Mouse (Mus musculus): Measurements from ENCODE around the gene Heatr9. TPM values are rescaled to one million over a fixed set of nuclear protein-coding genes. Genes with fewer than 3 reads are reported as not detected.

Heatr9 gene
- polyA plus RNA-seq, 1 experiment from 2014 or later, result not detected

DNA sequence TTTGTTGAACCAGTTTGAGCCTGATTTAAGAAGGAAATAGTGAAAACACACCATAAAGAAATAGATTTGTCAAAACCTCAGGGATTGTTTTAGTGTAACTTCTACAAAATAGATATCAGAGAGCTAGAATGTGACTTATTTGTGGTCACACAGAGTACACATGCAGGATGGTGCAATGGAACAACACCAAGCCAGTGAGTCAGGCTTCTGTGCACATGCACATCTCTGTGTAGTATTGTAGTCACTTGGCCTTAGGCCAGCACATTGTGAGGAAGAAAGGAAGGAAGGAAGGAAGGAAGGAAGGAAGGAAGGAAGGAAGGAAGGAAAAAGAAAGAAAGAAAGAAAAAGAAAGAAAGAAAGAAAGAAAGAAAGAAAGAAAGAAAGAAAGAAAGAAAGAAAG is 4.8 kb downstream of the Heatr9 start:
- Histone ChIP-seq H3K4me3 (no peak overlapping the region), H3K27me3 (ENCODE audit: low read depth, poor library complexity, severe bottlenecking) (no peaks in the 10 kb centered on the region), H3K36me3 (no peaks in the 10 kb centered on the region), H3K27ac (replicated peaks) (no peak overlapping the region), H3K9me3 (replicated peaks) (no peaks in the 10 kb centered on the region), H3K4me1 (no peaks in the 10 kb centered on the region)
- DNase-seq (ENCODE audit: low spot score), result no peak

DNA sequence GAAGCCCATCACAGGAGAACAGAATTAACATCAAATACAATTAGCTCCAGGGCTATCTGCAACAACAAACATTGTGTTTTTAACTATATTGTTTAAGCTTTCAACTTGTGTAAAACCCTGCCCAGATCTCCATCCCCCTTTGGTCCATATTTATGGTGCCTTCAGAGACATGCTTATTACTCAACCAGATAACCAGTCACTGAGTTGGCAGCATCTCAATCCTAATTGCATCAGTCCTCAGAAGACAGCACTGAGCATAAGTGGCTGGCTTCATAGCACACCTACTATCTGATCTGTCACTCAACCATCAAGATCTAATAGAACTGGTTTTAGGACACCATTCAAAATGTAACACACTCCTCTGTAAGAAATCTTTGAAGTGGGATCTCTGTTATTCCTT is 12.5 kb downstream of the Heatr9 start:
- Histone ChIP-seq H3K9me3 (replicated peaks) (no peaks in the 10 kb centered on the region), H3K27me3 (ENCODE audit: low read depth, poor library complexity, severe bottlenecking) (no peaks in the 10 kb centered on the region), H3K27ac (replicated peaks) (no peak overlapping the region), H3K36me3 (peaks cover 50% of the 10 kb centered on the region), H3K4me3 (no peak overlapping the region), H3K4me1 (no peaks in the 10 kb centered on the region)
- no peak for DNase-seq (ENCODE audit: low spot score)

DNA sequence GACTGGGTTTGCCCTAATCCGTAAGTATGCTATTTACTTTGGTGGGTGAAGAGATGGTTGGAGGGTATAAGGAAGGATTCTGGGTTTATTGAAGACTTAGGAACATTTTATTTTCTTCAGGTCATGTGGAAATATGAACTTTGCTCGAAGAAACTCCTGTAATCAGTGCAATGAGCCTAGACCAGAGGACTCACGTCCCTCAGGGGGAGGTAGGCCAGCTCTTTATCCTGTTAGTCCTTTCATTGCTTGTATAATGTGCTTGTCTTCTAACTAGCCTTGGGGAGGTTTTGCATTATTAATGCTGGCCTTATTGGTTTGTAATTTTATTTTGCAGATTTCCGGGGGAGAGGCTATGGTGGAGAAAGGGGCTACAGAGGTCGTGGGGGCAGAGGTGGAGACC is 17.7 kb downstream of the Heatr9 start:
- Histone ChIP-seq H3K4me3 (no peak overlapping the region), H3K36me3 (peaks cover 96% of the 10 kb centered on the region), H3K27ac (replicated peaks) (no peak overlapping the region), H3K9me3 (replicated peaks) (no peaks in the 10 kb centered on the region), H3K4me1 (no peaks in the 10 kb centered on the region), H3K27me3 (ENCODE audit: low read depth, poor library complexity, severe bottlenecking) (no peaks in the 10 kb centered on the region)
- 94% methylated on average over 5 of the region's 5 CpGs for WGBS
- DNase-seq (ENCODE audit: low spot score), result no peak

DNA sequence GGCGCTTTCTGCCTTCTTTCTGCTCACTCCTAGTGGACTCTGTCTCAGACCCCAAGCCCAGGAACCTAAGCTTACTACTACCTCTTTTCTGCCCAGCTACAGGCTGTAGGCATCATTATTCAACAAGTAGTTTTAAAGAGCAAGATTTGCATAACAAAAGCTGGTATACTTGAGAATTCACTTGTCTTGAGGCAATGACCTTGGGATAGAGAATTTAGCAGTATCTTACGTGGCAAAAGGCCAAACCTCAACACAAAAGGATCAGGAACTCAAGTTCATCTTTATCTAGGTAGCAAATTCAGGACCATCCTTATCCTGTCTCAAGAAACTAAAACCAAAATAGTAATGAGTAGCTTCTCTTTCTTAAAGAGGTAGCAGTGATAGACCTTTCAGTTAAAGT is 26.4 kb downstream of the Heatr9 start:
- Histone ChIP-seq H3K9me3 (replicated peaks) (no peaks in the 10 kb centered on the region), H3K4me1 (peaks cover 8% of the 10 kb centered on the region; the same call in 1 of the 2 replicates), H3K27me3 (ENCODE audit: low read depth, poor library complexity, severe bottlenecking) (no peaks in the 10 kb centered on the region), H3K27ac (replicated peaks) (no peak overlapping the region), H3K4me3 (no peak overlapping the region), H3K36me3 (peaks cover 91% of the 10 kb centered on the region)
- DNase-seq (ENCODE audit: low spot score), result no peak
- 80% methylated on average over 2 of the region's 2 CpGs for WGBS

DNA sequence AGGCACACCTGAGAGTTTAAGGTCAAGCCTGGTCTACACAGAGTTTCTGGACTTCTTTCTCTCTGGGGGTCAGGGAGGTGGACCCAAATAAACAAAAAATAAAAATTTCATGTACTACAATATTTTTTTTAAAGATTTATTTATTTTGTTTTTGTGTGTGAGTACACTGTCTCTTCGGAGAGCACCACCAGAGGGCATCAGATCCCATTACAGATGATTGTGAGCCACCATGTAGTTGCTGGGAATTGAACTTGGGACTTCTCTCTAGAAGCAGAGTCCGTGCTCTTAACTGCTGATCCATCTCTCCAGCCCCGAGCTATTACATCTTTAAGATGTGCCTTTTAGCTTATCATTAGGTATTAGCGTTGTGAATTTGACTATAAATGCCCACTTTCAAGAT is 30.5 kb downstream of the Heatr9 start:
- Histone ChIP-seq H3K27me3 (ENCODE audit: low read depth, poor library complexity, severe bottlenecking) (no peaks in the 10 kb centered on the region), H3K4me1 (peaks cover 8% of the 10 kb centered on the region; the same call in 1 of the 2 replicates), H3K4me3 (no peak overlapping the region), H3K9me3 (replicated peaks) (no peaks in the 10 kb centered on the region), H3K36me3 (peaks cover 94% of the 10 kb centered on the region), H3K27ac (replicated peaks) (no peak overlapping the region)
- DNase-seq (ENCODE audit: low spot score), result no peak
- WGBS, result 94% methylated on average over 4 of the region's 4 CpGs

DNA sequence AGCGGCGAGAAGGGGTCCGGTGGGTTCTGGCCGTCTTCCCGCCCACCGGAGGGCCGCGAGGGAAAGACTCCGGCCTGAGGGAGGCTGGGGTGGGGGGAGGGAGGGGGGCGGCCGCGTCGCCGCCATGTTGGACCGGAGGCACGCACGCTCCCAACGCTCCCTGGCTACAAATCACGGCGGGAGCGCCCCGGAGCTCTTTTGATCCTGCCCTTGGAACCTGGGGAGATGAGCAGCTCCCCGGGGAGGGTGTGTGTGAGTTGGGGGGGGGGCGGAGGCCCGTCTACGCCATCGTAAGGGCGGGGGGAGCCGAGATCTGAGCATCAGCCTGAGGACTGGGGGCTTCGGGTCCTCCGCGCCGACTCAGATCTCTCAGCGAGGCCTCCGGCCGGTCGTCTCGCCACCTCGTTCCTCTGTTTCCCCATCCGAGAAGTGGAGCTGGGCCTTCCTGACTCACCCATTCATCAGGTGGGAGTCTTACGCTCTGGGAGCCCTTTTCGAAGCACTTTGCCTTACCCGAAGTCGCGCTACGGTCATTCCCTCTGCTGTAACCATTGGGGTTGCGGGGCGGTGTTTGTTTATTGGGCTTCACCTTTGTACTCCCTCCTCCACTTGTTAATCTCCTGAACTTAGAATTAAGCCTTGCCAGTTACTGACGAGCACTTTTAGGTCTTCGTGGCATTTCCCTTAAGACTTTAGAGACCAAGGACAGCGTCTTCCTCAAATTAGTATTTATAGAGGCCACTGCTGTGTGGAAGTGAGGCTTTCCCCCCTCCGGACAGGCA is 48.5 kb downstream of the Heatr9 start:
- H3K36me3 ChIP-seq, result peaks cover 30% of the 10 kb centered on the region
- no peaks in the 10 kb centered on the region for H3K9me3 ChIP-seq (replicated peaks)
- DNase-seq (ENCODE audit: low spot score), result no peak
- peaks cover 33% of the 10 kb centered on the region for H3K27me3 ChIP-seq (ENCODE audit: low read depth, poor library complexity, severe bottlenecking)
- H3K4me1 ChIP-seq, result peaks cover 22% of the 10 kb centered on the region
- peak overlapping the region; percentile 96 for H3K4me3 ChIP-seq
- under 1% methylated on average over 46 of the region's 52 CpGs for WGBS
- peak overlapping the region; percentile 98 for H3K27ac ChIP-seq (replicated peaks)

DNA sequence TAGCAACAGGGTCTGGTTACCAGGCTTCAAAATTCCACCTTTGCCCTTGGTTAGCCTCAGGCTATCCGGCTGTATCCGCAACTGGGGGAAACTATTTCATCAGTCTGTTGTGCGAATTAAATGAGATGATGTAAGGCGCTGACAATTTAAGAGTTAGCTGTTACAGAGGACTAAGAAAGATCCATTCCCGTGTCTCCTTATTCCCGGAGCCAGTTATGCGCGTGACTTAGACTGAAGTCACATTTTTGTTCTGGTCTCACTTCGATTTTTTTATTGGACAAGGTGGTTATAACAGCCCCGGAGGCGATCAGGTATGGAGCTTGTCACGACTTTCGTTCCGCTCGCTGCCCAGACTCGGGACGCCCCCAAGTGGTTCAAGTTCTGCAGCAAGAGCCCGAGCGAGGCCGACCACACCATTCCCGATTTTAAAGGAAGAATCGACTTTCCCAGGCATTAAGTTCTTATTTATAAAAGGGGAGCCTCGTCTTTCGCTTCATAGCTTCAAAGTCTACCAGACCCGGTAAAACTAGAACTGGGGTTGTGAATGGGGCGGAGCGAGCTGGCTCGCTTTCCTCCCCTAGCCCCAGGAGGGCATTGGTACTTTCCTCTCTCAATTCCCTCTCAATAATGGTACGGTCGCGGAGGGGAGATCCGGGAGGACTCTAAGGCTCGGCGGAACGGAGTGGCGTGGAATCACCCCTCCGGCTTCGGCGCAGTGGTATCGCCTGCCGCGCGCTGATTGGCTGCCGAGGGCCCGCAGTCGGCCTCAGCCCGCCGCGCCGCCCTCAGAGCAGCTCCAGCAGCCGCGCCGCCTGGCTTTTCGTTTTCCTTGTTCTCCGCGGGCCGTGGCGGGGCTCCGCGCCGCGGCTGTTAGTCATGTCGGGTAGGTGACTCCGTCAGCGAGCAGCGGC is 49.4 kb downstream of the Heatr9 start, which contains the start of gene Taf15:
Gene Taf15, plus strand, starts transcription at position 763 of the 911 bp plus-strand sequence.
- peaks cover 22% of the 10 kb centered on the region for H3K4me1 ChIP-seq
- peak; percentile 99 for DNase-seq (ENCODE audit: low spot score)
- WGBS, result under 1% methylated on average over 66 of the region's 66 CpGs
- no peaks in the 10 kb centered on the region for H3K9me3 ChIP-seq (replicated peaks)
- peaks cover 36% of the 10 kb centered on the region for H3K27me3 ChIP-seq (ENCODE audit: low read depth, poor library complexity, severe bottlenecking)
- H3K4me3 ChIP-seq, result peak within 1 kb of the TSS; percentile 96
- peak within 1 kb of the TSS; percentile 98 for H3K27ac ChIP-seq (replicated peaks)
- H3K36me3 ChIP-seq, result peaks cover 23% of the 10 kb centered on the region

DNA sequence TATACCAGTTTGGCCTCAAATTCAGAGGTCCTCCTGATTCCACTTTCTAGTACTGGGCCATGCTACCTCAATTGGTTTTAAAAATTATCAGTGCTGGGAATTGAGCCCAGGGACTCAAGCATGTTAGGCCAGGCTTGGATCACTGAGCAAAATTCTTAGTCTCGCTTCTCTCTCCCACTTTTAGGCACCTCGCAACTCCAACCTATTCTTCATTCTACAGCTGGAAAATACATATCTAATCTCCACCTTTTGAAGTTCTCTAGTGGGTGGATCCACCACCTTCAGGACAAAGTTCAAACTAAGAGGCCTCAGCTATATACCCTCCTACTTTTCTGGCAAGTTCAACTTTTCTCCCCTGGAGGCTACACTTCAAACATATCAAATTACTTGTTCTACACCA is 50.2 kb downstream of the Heatr9 start:
- no peak for DNase-seq (ENCODE audit: low spot score)
- no peak overlapping the region for H3K27ac ChIP-seq (replicated peaks)
- H3K9me3 ChIP-seq (replicated peaks), result no peaks in the 10 kb centered on the region
- peaks cover 44% of the 10 kb centered on the region for H3K27me3 ChIP-seq (ENCODE audit: low read depth, poor library complexity, severe bottlenecking)
- H3K36me3 ChIP-seq, result peaks cover 15% of the 10 kb centered on the region
- peak overlapping the region; percentile 96; the same call in 1 of the 2 replicates for H3K4me3 ChIP-seq
- 81% methylated on average over 2 of the region's 2 CpGs for WGBS
- peaks cover 22% of the 10 kb centered on the region for H3K4me1 ChIP-seq

DNA sequence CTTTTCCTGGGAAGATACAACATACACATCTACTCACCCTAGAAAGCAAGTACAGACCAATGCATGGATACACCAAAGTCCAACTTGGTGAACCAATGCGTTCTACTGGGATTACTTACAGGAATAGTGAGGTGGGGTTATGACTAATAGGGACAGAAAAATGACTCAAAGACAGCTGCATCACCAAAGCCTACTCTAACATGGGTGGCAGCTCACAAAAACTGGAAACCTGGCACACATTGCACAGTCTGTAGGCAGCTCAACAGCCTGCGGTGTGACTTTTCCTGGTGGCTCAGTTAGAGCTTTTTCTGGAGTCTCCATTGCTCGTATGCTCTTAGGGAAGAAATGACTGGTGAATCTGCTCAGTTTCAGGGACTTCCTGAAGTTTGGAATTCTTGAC is 53.2 kb downstream of the Heatr9 start:
- DNase-seq (ENCODE audit: low spot score), result no peak
- no peak overlapping the region for H3K4me3 ChIP-seq
- H3K9me3 ChIP-seq (replicated peaks), result no peaks in the 10 kb centered on the region
- 83% methylated on average over 3 of the region's 3 CpGs for WGBS
- peaks cover 74% of the 10 kb centered on the region for H3K27me3 ChIP-seq (ENCODE audit: low read depth, poor library complexity, severe bottlenecking)
- no peak overlapping the region for H3K27ac ChIP-seq (replicated peaks)
- H3K4me1 ChIP-seq, result peaks cover 6% of the 10 kb centered on the region
- H3K36me3 ChIP-seq, result no peaks in the 10 kb centered on the region

DNA sequence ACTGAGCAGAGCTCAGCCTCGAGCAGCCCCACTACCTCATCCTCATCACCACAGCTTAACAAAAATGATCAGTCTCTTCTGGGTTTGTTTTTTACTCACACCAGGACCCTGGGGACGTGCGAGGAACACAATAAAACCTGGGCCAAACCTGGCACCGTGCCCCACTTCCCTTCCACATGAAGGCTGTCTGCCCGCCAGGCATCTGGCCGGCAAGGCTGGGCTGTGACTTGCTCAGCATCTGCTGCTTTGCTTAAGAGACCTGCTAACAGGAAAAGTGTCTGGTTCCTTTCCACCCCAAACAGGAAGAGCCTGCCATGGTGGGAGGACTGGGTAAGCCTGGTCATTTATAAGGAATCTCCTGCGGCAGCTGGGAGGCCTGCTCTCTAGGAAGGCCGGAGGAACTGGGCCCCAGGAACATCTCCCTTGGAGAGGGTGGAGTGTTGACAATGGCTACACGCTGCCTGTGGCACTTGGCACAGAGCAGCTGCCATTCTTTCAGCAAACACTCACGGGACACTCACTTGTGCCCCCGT is 54.8 kb downstream of the Heatr9 start:
- H3K4me1 ChIP-seq, result peaks cover 15% of the 10 kb centered on the region
- no peaks in the 10 kb centered on the region for H3K36me3 ChIP-seq
- no peaks in the 10 kb centered on the region for H3K9me3 ChIP-seq (replicated peaks)
- WGBS, result 77% methylated on average over 11 of the region's 11 CpGs
- H3K27me3 ChIP-seq (ENCODE audit: low read depth, poor library complexity, severe bottlenecking), result peaks cover 90% of the 10 kb centered on the region
- H3K27ac ChIP-seq (replicated peaks), result no peak overlapping the region
- no peak for DNase-seq (ENCODE audit: low spot score)
- H3K4me3 ChIP-seq, result no peak overlapping the region

DNA sequence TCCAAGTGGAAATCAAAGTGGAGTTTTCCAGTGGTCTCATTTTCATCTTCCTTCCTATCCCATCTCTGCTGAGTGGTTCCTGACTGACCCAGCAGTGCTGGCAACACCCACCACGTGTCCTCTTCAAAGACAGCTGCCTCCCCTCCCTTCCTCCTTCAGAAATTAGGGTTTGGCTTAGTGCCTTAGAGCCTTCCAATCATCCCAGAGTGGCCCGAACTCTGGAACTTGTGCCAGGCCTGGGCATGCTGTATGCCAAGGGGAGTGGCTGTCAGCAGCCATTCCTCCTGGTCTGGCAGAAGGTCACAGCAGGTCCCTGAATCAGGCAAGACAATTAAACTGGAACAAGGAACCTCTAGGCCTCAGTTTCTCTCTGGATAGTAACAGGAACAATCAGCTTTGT is 56.0 kb downstream of the Heatr9 start:
- Histone ChIP-seq H3K36me3 (no peaks in the 10 kb centered on the region), H3K27ac (replicated peaks) (no peak overlapping the region), H3K27me3 (ENCODE audit: low read depth, poor library complexity, severe bottlenecking) (peaks cover 91% of the 10 kb centered on the region), H3K4me3 (no peak overlapping the region), H3K9me3 (replicated peaks) (no peaks in the 10 kb centered on the region), H3K4me1 (peaks cover 19% of the 10 kb centered on the region)
- 48% methylated on average over 2 of the region's 2 CpGs for WGBS
- DNase-seq (ENCODE audit: low spot score), result no peak

DNA sequence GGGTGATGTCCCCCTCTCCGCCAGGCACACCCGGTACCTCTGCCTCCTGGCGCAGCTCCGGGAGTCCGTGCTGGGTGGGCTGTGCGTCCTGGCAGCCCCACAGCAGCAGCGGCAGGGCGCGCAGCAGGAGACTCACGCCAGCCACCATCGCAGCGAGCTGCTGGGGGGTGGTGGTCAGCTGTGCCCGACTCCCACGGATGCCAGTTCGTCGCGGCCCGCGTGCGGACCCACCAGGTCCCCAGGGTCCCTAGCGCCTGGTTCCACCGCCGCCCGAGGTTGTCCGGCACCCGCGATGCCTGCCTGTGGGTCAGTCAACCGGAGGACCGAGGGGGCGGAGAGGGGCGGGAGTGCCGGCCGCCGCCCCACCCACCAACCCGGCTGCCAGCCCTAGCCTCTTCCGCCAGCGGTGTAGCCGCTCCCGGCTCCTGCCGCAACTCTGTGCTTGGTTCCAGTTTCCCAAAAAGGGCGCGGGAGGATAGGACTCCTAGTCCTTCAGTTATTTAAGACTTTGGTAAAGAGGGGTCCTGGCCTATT is 59.2 kb downstream of the Heatr9 start, which contains the start of gene Mmp28:
Gene Mmp28, minus strand, starts transcription at position 361 of the 534 bp plus-strand sequence.
- peaks cover 30% of the 10 kb centered on the region for H3K4me1 ChIP-seq
- H3K36me3 ChIP-seq, result no peaks in the 10 kb centered on the region
- H3K27me3 ChIP-seq (ENCODE audit: low read depth, poor library complexity, severe bottlenecking), result peaks cover 97% of the 10 kb centered on the region
- DNase-seq (ENCODE audit: low spot score), result peak; percentile 59
- WGBS, result under 1% methylated on average over 42 of the region's 42 CpGs
- peak within 1 kb of the TSS; percentile 80 for H3K4me3 ChIP-seq
- H3K9me3 ChIP-seq (replicated peaks), result no peaks in the 10 kb centered on the region
- peak within 1 kb of the TSS; percentile 77 for H3K27ac ChIP-seq (replicated peaks)

Data from midbrain, embryonic 10.5 days (tissue).